Mouse (Mus musculus): ENCODE data around the gene Fam20a. TPM values are rescaled to one million over a fixed set of nuclear protein-coding genes. Genes with fewer than 3 reads are reported as not detected.
"Not testable (repeated sequence)": the region's sequence is repeated elsewhere in the genome, so short reads cannot be mapped to it uniquely, and the experiment has no call there.

Gene Fam20a
- polyA plus RNA-seq, 1 experiment from 2014 or later: not detected

DNA sequence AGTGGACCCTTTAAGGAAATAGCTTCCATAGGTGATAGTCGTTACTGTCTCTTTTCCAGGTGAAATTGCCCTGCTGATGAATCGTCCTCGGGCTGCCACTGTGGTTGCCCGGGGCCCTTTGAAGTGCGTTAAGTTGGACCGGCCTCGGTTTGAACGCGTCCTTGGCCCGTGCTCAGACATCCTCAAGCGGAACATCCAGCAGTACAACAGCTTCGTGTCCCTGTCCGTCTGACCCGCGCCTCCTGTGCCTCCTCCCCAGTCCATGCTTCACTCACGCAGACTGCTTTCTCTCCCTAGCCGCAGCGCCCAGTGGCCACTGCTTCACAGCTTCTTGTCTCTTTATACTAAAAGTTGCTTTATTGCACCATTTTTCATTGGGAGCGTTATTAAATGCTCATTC, 54.7 kb downstream of the Fam20a start:
- no peak overlapping the region for H3K4me3 ChIP-seq (ENCODE audit: inconsistent target)
- no peak overlapping the region for H3K27ac ChIP-seq
- 95% methylated on average over 19 of the region's 19 CpGs for WGBS (ENCODE audit: missing documents)
- H3K36me3 ChIP-seq (ENCODE audit: inconsistent target): peaks cover 75% of the 10 kb centered on the region
- H3K79me2 ChIP-seq (ENCODE audit: inconsistent target): peaks cover 24% of the 10 kb centered on the region; the same call in 1 of the 2 replicates

DNA sequence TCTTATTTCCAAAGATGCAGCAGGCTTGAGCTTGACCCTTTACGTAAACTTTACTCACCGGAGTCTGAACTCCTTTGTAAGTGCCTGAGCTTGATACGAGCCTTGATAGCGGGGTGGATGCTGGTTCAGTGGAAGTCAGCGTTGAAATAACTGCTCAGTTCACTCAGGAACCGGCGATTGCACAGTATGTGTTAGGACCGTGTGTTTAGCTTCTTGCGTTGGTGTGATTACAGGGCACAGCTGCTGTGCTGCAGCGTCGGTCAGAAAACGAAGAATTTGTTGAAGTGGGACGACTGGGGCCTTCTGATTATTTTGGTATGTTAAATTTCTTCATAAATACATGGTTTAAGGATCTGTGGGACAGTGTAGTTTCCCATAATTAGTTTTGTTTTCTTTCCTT, 55.7 kb downstream of the Fam20a start:
- peaks cover 34% of the 10 kb centered on the region; the same call in 1 of the 2 replicates for H3K79me2 ChIP-seq (ENCODE audit: inconsistent target)
- H3K4me3 ChIP-seq (ENCODE audit: inconsistent target): no peak overlapping the region
- H3K36me3 ChIP-seq (ENCODE audit: inconsistent target): peaks cover 85% of the 10 kb centered on the region
- H3K27ac ChIP-seq: no peak overlapping the region
- 92% methylated on average over 13 of the region's 13 CpGs for WGBS (ENCODE audit: missing documents)

DNA sequence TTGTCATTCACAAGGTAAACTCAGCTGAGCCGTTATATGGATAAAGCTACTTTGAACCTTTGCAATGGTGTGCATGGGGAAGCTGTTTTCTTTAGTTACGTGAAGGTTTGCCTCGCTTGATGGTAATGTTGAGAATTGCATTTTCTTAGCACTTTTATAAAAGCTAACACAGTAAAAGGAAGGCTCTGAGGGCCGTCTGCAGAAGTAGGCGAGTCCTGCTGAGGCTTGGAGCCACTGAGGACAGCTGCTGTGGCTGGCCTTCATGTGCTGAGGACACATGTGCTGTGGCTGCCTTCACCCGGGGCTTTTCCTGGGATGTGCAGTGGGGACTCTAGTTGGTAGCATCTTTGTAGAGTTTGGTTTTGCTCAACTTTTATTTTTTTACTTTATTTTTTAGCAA, 56.7 kb downstream of the Fam20a start:
- 86% methylated on average over 5 of the region's 6 CpGs for WGBS (ENCODE audit: missing documents)
- no peak overlapping the region for H3K4me3 ChIP-seq (ENCODE audit: inconsistent target)
- H3K36me3 ChIP-seq (ENCODE audit: inconsistent target): peaks cover 95% of the 10 kb centered on the region
- H3K79me2 ChIP-seq (ENCODE audit: inconsistent target): peaks cover 44% of the 10 kb centered on the region
- H3K27ac ChIP-seq: no peak overlapping the region

DNA sequence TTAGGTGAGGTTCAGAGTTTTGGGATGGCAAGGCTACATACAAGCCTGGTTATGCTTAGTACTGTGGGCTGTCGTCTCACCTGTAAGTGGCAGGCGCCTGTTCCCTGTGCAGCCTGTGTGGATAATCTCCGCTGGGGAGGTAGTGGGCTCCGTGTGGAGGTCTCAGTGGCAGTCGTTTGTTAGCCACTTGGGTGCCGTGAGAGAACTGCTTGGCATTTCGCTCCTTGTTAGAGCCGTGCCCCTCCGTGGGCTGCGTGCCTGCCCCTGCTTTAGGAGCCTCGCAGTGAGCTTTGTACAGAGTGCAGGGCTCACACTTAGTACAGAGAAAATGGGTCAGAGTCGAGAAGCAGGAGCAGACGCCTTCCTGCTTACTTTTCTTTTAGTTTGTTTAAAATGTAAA, 57.8 kb downstream of the Fam20a start:
- H3K27ac ChIP-seq: no peak overlapping the region
- peaks cover 96% of the 10 kb centered on the region for H3K36me3 ChIP-seq (ENCODE audit: inconsistent target)
- WGBS (ENCODE audit: missing documents): 96% methylated on average over 13 of the region's 13 CpGs
- no peak overlapping the region for H3K4me3 ChIP-seq (ENCODE audit: inconsistent target)
- peaks cover 55% of the 10 kb centered on the region for H3K79me2 ChIP-seq (ENCODE audit: inconsistent target)

DNA sequence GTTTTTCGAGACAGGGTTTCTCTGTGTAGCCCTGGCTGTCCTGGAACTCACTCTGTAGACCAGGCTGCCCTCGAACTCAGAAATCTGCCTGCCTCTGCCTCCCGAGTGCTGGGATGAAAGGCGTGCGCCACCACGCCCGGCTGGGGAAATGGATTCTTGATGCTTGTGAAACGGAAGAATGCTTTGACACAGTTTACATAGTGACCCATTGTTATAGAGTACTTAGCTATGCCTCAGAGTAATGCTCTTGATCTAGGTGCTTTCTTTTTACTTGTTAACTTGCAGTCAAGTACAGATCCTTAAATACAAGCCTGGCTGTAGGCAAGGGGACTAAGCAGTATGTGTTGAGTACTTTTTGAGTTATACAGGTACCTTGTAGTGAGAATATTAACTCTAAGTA, 61.6 kb downstream of the Fam20a start:
- H3K4me3 ChIP-seq (ENCODE audit: inconsistent target); H3K27ac ChIP-seq: not testable (repeated sequence)
- 95% methylated on average over 8 of the region's 8 CpGs for WGBS (ENCODE audit: missing documents)
- H3K36me3 ChIP-seq (ENCODE audit: inconsistent target): peaks cover 66% of the 10 kb centered on the region
- H3K79me2 ChIP-seq (ENCODE audit: inconsistent target): peaks cover 93% of the 10 kb centered on the region

DNA sequence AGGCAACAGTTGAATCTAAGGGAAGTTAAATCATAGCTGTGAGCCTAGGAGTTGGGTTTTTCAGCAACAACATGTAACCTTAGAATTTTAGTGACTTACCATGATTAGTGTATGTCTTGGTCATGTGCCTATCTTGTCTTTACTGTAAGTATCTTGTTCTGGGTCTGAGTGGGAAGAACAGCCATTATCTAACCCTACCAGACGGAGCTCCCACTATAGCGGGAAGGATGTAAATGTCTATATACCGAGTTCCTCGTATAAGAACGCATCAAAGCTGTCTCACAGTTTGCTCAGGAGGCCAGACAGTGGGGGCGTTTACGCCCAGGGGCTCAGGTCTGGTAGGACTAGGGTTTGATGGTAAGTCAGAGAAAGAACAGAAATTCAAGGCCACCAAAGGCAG, 65.8 kb downstream of the Fam20a start:
- WGBS (ENCODE audit: missing documents): 94% methylated on average over 7 of the region's 7 CpGs
- H3K36me3 ChIP-seq (ENCODE audit: inconsistent target): peaks cover 29% of the 10 kb centered on the region
- H3K27ac ChIP-seq: no peak overlapping the region
- peaks cover 100% of the 10 kb centered on the region for H3K79me2 ChIP-seq (ENCODE audit: inconsistent target)
- no peak overlapping the region for H3K4me3 ChIP-seq (ENCODE audit: inconsistent target)

DNA sequence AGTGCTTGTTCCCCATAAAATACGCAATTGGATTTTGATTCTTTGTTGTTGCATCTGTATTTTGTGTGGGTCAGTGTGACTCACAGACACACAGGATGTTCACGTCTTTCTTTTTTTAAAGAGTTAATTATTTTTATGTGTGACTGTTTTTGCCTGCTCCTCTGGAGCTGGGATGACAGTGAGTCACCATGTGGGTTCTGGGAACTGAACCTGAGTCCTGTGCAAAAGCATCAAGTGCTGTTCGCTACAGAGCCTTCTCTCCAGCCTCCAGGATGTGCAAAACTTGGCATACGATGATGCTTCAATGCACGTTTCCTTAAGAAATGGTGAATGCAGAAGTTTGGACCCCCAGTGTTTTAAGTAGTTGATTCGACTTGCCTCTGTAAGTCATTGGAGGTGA, 67.5 kb downstream of the Fam20a start:
- 83% methylated on average over 6 of the region's 6 CpGs for WGBS (ENCODE audit: missing documents)
- H3K4me3 ChIP-seq (ENCODE audit: inconsistent target): no peak overlapping the region
- peaks cover 13% of the 10 kb centered on the region; the same call in 1 of the 2 replicates for H3K36me3 ChIP-seq (ENCODE audit: inconsistent target)
- H3K79me2 ChIP-seq (ENCODE audit: inconsistent target): peaks cover 84% of the 10 kb centered on the region
- no peak overlapping the region for H3K27ac ChIP-seq

DNA sequence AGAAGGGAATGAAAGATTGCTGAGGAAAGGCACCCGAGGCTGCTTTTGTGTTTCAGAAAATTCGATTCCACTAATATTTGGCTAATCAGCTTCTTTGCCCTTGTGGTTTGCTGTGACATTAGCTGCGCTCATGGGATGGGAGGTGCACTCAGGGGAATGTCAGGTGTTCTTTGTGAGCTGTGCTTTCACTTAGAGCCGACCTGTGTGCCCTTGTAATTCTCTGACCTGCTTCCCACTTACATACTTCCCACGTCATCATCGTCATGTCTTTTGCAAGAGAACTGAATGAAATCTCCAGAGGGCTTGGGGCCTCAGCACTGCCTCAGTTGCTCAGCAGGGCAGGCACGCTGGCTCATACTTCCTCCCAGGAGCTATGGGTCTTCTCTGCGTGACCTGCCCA, 68.9 kb downstream of the Fam20a start:
- H3K79me2 ChIP-seq (ENCODE audit: inconsistent target): peaks cover 70% of the 10 kb centered on the region
- no peak overlapping the region for H3K4me3 ChIP-seq (ENCODE audit: inconsistent target)
- 68% methylated on average over 8 of the region's 8 CpGs for WGBS (ENCODE audit: missing documents)
- H3K36me3 ChIP-seq (ENCODE audit: inconsistent target): peaks cover 12% of the 10 kb centered on the region; the same call in 1 of the 2 replicates
- no peak overlapping the region for H3K27ac ChIP-seq

DNA sequence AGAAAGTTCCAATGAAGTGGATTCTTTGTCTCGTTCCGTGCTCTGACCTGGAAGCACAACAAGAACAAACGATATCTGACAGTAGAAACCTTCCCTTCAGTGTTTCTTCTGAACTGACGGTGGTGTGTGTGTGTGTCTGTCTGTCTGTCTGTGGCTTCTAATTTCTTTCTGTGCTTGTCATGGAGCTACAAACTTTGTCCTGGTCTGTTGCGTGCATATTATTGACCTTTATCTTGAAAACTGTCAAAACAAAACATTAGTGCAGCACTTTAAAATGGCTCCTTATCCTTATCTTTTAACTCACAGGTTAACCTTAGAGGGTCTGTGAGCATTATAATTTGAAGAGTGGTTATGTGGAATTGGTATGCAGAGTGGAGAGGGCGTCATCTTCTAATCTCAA, 69.6 kb downstream of the Fam20a start:
- H3K79me2 ChIP-seq (ENCODE audit: inconsistent target): peaks cover 63% of the 10 kb centered on the region
- 79% methylated on average over 6 of the region's 6 CpGs for WGBS (ENCODE audit: missing documents)
- peaks cover 12% of the 10 kb centered on the region; the same call in 1 of the 2 replicates for H3K36me3 ChIP-seq (ENCODE audit: inconsistent target)

DNA sequence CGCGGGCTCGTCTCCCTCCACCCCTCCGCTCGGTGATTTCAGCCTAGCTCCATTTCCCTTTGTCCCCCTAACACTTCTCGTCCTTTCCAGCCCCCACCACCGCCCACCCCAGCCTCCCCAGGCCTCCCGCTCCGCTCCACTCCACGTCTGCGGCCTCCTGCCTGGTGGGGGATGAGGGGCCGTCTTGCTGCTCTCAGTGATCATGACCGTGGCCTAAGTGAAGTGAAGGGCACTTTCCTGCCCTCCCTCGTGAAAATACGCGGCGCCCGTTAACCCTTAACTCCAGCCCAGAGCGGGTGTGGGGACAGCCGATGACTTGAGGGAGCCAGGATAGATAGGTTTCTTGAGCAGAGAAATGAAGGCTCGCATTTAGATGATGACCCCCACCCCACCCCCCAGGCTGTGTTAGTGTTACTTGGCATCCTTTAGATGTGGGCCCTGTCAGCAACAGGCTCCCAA, 70.5 kb downstream of the Fam20a start:
- peak overlapping the region; percentile 74 for H3K4me3 ChIP-seq (ENCODE audit: inconsistent target)
- H3K27ac ChIP-seq: peak overlapping the region; percentile 75
- peaks cover 11% of the 10 kb centered on the region; the same call in 1 of the 2 replicates for H3K36me3 ChIP-seq (ENCODE audit: inconsistent target)
- peaks cover 54% of the 10 kb centered on the region for H3K79me2 ChIP-seq (ENCODE audit: inconsistent target)
- WGBS (ENCODE audit: missing documents): 1% methylated on average over 16 of the region's 21 CpGs

More for the DNA sequence above, 69.6 kb downstream of the Fam20a start:
- no peak overlapping the region for H3K27ac ChIP-seq
- H3K4me3 ChIP-seq (ENCODE audit: inconsistent target): peak overlapping the region; percentile 74; the same call in 1 of the 2 replicates

DNA sequence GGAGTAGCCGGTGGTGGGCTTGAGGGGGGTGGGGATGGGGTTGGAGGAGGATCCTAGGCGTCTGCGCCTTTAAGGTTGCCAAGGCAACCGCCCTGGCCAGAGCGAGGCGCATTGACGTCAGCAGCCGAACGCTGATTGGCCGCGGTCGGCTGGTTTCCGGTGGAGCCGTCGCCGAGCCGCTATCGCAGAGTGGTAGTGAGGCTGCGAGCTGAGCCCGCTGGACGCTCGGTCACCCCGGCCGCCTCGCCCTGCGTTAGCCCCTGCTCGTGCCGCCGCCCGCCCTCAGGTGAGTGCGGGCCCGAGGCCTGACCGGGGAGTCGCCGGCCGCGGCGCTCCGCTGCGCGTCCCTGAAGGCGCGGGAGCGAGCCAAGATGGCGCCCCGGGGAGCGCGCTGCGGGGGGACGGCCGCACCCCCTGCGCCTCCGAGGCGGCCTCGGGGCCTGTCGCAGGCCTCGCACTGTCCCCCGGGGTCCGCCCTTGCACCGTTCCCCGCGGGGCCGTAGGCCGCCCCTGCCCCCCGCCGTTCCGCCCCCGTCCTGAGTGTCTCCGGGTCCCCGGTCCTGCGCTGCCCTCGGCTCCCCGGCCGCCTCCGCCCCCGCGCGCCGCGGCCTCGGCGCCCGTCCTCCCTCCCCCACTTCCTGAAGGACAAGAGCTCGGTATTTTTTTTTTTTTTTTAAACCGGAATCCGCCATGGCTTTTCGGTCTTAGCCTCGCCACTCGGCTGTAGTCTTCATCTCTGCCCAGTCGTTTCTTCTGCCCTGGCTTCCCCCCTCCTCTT, 71.1 kb downstream of the Fam20a start:
- WGBS (ENCODE audit: missing documents): 1% methylated on average over 52 of the region's 90 CpGs
- H3K27ac ChIP-seq: peak overlapping the region; percentile 75
- peak overlapping the region; percentile 78 for H3K4me3 ChIP-seq (ENCODE audit: inconsistent target)
- peaks cover 6% of the 10 kb centered on the region; the same call in 1 of the 2 replicates for H3K36me3 ChIP-seq (ENCODE audit: inconsistent target)
- H3K79me2 ChIP-seq (ENCODE audit: inconsistent target): peaks cover 48% of the 10 kb centered on the region

DNA sequence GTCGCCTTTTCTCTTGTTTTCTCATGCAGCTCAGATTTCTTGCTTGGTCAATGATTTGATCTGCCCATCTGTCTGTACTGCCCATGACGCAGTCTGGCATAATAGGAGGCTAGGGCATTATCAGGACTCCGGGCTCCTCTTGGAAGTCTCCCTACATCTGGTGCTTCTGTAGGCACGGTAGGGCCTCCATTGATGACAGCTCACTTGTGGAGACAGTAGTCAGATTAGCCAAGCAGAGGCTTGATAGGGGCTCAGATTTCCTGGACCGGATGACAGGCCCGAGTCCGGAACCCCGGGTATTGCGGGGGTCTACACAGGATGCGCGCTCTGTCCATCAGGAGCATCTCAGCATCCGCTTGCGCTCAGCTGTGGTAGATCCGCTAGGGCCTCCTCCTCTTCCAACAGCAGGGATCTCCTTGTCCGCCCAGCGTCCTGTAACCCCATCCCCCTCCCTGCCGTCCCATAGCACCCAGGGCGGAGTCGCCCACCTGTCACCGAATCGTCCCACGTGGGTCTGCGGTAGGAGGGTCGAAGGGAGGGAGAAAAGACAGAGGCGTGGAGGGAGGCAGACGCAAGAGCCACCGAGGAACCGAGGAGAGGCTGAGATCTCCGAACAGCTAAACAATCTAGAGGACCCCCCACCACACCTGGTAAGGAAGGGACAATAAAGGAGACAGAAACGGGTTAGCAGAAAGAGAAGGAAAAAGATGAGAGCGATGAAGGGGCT, 71.9 kb downstream of the Fam20a start:
- H3K36me3 ChIP-seq (ENCODE audit: inconsistent target): peaks cover 6% of the 10 kb centered on the region; the same call in 1 of the 2 replicates
- peaks cover 39% of the 10 kb centered on the region for H3K79me2 ChIP-seq (ENCODE audit: inconsistent target)
- 1% methylated on average over 31 of the region's 31 CpGs for WGBS (ENCODE audit: missing documents)
- peak overlapping the region; percentile 50 for H3K27ac ChIP-seq
- H3K4me3 ChIP-seq (ENCODE audit: inconsistent target): peak overlapping the region; percentile 78

DNA sequence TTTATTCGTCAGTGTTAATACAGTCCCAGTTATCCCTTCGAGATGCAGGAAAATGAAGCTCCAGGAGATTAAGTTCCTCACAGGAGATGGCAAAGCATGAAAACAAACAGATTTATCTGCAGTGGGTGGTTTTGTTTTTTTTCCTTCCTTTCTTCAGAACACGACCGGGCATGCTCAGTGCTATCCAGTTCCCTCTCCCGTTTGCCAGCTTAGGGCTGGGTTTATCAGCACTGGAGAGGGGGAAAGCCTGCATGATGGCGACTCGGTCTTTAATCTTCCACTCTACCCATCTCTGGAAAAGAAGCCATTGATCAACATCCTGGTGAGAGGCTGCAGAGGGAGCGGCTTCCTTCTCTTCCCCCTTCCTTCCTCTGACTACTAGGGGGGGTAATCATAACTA, 72.9 kb downstream of the Fam20a start, which contains the start of gene Prkar1a:
Prkar1a (plus strand) TSS at position 200 of the 400 bp plus-strand sequence.
- 14% methylated on average over 8 of the region's 8 CpGs for WGBS (ENCODE audit: missing documents)
- peaks cover 30% of the 10 kb centered on the region for H3K79me2 ChIP-seq (ENCODE audit: inconsistent target)
- H3K27ac ChIP-seq: peak within 1 kb of the TSS; percentile 50

DNA sequence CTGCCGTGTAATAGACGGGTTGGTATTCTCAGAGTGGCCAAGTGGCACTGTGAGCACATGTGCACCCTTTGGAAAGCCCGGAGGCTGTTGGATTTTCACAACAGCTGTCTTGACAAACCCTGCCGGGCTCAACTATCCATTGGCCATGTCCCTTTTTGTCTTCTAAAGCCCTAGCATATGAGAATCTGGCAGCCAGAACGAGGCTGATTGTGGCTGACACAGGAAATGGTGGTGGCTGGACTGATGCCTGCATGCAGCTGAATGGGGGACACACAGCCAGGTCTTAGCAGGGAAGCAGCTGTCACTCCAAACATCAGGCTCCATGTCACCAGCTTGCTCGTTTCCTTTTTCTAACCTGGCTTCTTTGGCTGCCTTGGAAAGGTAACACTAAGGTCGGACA, 73.6 kb downstream of the Fam20a start:
- H3K79me2 ChIP-seq (ENCODE audit: inconsistent target): peaks cover 23% of the 10 kb centered on the region
- 0 out of 2 replicates have a peak overlapping the region, but pooled peaks have one; percentile 50 for H3K27ac ChIP-seq
- WGBS (ENCODE audit: missing documents): 14% methylated on average over 7 of the region's 7 CpGs
- no peak overlapping the region for H3K4me3 ChIP-seq (ENCODE audit: inconsistent target)
- H3K36me3 ChIP-seq (ENCODE audit: inconsistent target): peaks cover under 1% of the 10 kb centered on the region; the same call in 1 of the 2 replicates

More for the DNA sequence above, 72.9 kb downstream of the Fam20a start, which contains the start of gene Prkar1a:
- peaks cover 6% of the 10 kb centered on the region; the same call in 1 of the 2 replicates for H3K36me3 ChIP-seq (ENCODE audit: inconsistent target)
- H3K4me3 ChIP-seq (ENCODE audit: inconsistent target): peak within 1 kb of the TSS; percentile 78

All from macrophage (primary cell).